Mouse (Mus musculus): ENCODE data around the gene Gcg.

- TF ChIP-seq EP300 (IDR thresholded peaks at IDR 0.05; ENCODE audit: low read depth) (no peak), CTCF (IDR thresholded peaks at IDR 0.05; ENCODE audit: low read depth) (no peak)
These were observed 28.5 kb downstream of the Gcg start for GRCm38 (mm10) chr2:62454991-62455390.

Data from heart, postnatal 0 days (tissue).